Comparison of ENCODE assay signal across 24 mouse cellular contexts in the genomic region with DNA sequence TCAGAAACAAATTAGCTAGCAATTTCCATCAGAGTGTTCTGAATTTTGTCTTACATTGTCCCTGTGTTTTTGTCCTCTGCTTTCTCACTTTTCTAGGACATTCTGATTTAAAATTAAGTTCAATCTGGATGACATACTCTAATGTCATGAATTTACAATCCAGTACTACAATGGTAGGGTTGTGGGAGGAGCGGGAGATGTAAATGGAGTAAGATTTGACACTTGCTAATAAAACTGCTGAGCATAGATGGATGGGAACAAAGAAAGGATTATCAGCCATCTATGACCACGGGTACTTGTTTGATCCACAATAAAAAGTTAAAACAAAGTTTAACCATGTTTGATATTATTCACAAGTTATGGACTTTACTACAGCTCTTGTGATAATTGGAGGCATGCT.
DNase-seq lines count a peak whose midpoint lies in the region; ATAC-seq and TF ChIP-seq lines count a peak whose summit lies in the region.
"Had no signal": no experiment of that assay in that cellular context is flagged by ENCODE, and none has a peak within 500 bp of the region (broad histone marks: within the 10 kb centered on the region; RNA-seq: fewer than 3 reads in every experiment).

No protein-coding gene starts in this region.

- H3K4me3 ChIP-seq in forebrain, embryonic 13.5 days = no peak overlapping the region
- H3K4me3 ChIP-seq in forebrain, embryonic 12.5 days (replicated peaks) = no peak overlapping the region
- no peak overlapping the region for H3K4me3 ChIP-seq in forebrain, embryonic 16.5 days (replicated peaks; ENCODE audit: low read length)
- H3K4me3 ChIP-seq in forebrain, embryonic 15.5 days = no peak overlapping the region
- H3K4me3 ChIP-seq: embryonic facial prominence, embryonic 13.5 days; embryonic facial prominence, embryonic 15.5 days; erythroblast, embryonic 14.5 days had no signal

- no peaks in the 10 kb centered on the region for H3K4me1 ChIP-seq in forebrain, embryonic 13.5 days
- H3K4me1 ChIP-seq in forebrain, embryonic 12.5 days = no peaks in the 10 kb centered on the region
- no peaks in the 10 kb centered on the region for H3K4me1 ChIP-seq in forebrain, embryonic 16.5 days (replicated peaks; ENCODE audit: control insufficient read depth, insufficient read depth, low read length)
- no peaks in the 10 kb centered on the region for H3K4me1 ChIP-seq in forebrain, embryonic 15.5 days
- H3K4me1 ChIP-seq: embryonic facial prominence, embryonic 13.5 days; embryonic facial prominence, embryonic 15.5 days had no signal

- TF ChIP-seq POLR2A in brain, embryonic 14.5 days (IDR thresholded peaks at IDR 0.05; ENCODE audit: borderline replicate concordance, extremely low read depth, insufficient read depth, insufficient read length, poor library complexity, severe bottlenecking) = no peak

- H3K27ac ChIP-seq in forebrain, embryonic 13.5 days = no peak overlapping the region
- no peak overlapping the region for H3K27ac ChIP-seq in forebrain, embryonic 12.5 days
- no peak overlapping the region for H3K27ac ChIP-seq in forebrain, embryonic 16.5 days (ENCODE audit: low read length)
- H3K27ac ChIP-seq in forebrain, embryonic 15.5 days (replicated peaks) = no peak overlapping the region
- H3K27ac ChIP-seq: embryonic facial prominence, embryonic 13.5 days; embryonic facial prominence, embryonic 15.5 days had no signal

- H3K9me3 ChIP-seq in forebrain, embryonic 13.5 days (replicated peaks) = no peaks in the 10 kb centered on the region
- no peaks in the 10 kb centered on the region for H3K9me3 ChIP-seq in forebrain, embryonic 12.5 days
- no peaks in the 10 kb centered on the region for H3K9me3 ChIP-seq in forebrain, embryonic 16.5 days (ENCODE audit: control insufficient read depth, low read length)
- H3K9me3 ChIP-seq in forebrain, embryonic 15.5 days = no peaks in the 10 kb centered on the region
- H3K9me3 ChIP-seq: embryonic facial prominence, embryonic 13.5 days; embryonic facial prominence, embryonic 15.5 days; G1E had no signal

- H3K27me3 ChIP-seq in forebrain, embryonic 13.5 days = no peaks in the 10 kb centered on the region
- no peaks in the 10 kb centered on the region for H3K27me3 ChIP-seq in forebrain, embryonic 12.5 days
- H3K27me3 ChIP-seq in forebrain, embryonic 16.5 days (replicated peaks; ENCODE audit: control insufficient read depth, insufficient read depth, low read length) = no peaks in the 10 kb centered on the region
- H3K27me3 ChIP-seq in forebrain, embryonic 15.5 days = no peaks in the 10 kb centered on the region
- H3K27me3 ChIP-seq: CH12.LX; embryonic facial prominence, embryonic 13.5 days; embryonic facial prominence, embryonic 15.5 days had no signal

- peak; percentile 45; the same call in 1 of the 2 replicates for ATAC-seq in forebrain, embryonic 13.5 days
- ATAC-seq in forebrain, embryonic 12.5 days (ENCODE audit: low FRiP score) = no peak
- ATAC-seq in forebrain, embryonic 16.5 days = 0 out of 2 replicates have a peak, but pooled peaks have one; percentile 54
- ATAC-seq in forebrain, embryonic 15.5 days (replicated peaks) = no peak
- ATAC-seq: activated CD4-positive, CD25-positive, alpha-beta regulatory T cell, adult 4 months; CD4-positive, CD25-positive, alpha-beta regulatory T cell, adult 4 months; Patski had no signal

- no peak for TF ChIP-seq CTCF in brain, embryonic 14.5 days (IDR thresholded peaks at IDR 0.05; ENCODE audit: borderline replicate concordance, extremely low read depth, insufficient read depth, insufficient read length)

- no peaks in the 10 kb centered on the region for H3K36me3 ChIP-seq in forebrain, embryonic 13.5 days (ENCODE audit: poor library complexity, severe bottlenecking)
- H3K36me3 ChIP-seq in forebrain, embryonic 12.5 days (replicated peaks) = no peaks in the 10 kb centered on the region
- H3K36me3 ChIP-seq in forebrain, embryonic 16.5 days (ENCODE audit: control insufficient read depth, insufficient read depth) = no peaks in the 10 kb centered on the region
- no peaks in the 10 kb centered on the region for H3K36me3 ChIP-seq in forebrain, embryonic 15.5 days
- H3K36me3 ChIP-seq: embryonic facial prominence, embryonic 13.5 days; embryonic facial prominence, embryonic 15.5 days; G1E had no signal

- no peak overlapping the region for H3K9ac ChIP-seq in forebrain, embryonic 13.5 days
- H3K9ac ChIP-seq in forebrain, embryonic 12.5 days = no peak overlapping the region
- H3K9ac ChIP-seq in forebrain, embryonic 16.5 days (replicated peaks; ENCODE audit: low read depth, low read length) = no peak overlapping the region
- H3K9ac ChIP-seq in forebrain, embryonic 15.5 days (replicated peaks) = no peak overlapping the region
- H3K9ac ChIP-seq: embryonic facial prominence, embryonic 13.5 days; embryonic facial prominence, embryonic 15.5 days had no signal

- 64% methylated on average over 2 of the region's 2 CpGs for WGBS in forebrain, embryonic 13.5 days
- 59% methylated on average over 2 of the region's 2 CpGs for WGBS in forebrain, embryonic 12.5 days
- 59% methylated on average over 2 of the region's 2 CpGs for WGBS in forebrain, embryonic 16.5 days
- WGBS in forebrain, embryonic 15.5 days = 47% methylated on average over 2 of the region's 2 CpGs

- peak; percentile 29 for DNase-seq in brain, embryonic 14.5 days (ENCODE audit: low read depth)
- DNase-seq: adrenal gland, adult 8-10 months; adrenal gland, postnatal 14 days; adrenal gland, postnatal 36 days; B cell, adult 2 months; cerebellum, adult 11 months; cerebellum, adult 18-20 months; cerebellum, adult 8-10 months; cerebellum, adult 9-11 months; cerebellum, postnatal 14 days; cerebellum, postnatal 36 days; embryo, embryonic 11 days had no signal

- H3K4me2 ChIP-seq in forebrain, embryonic 13.5 days = no peak overlapping the region
- H3K4me2 ChIP-seq in forebrain, embryonic 12.5 days = no peak overlapping the region
- H3K4me2 ChIP-seq in forebrain, embryonic 16.5 days (ENCODE audit: low read length) = no peak overlapping the region
- H3K4me2 ChIP-seq in forebrain, embryonic 15.5 days (replicated peaks) = no peak overlapping the region
- H3K4me2 ChIP-seq: embryonic facial prominence, embryonic 13.5 days; embryonic facial prominence, embryonic 15.5 days had no signal

Comparison
In these comparisons a context has a peak if more than half of its experiments do, and no peak if none do; other contexts are left out.
1. ATAC-seq: peak in forebrain, embryonic 13.5 days (single experiment) and forebrain, embryonic 16.5 days (single experiment); none in forebrain, embryonic 12.5 days (single experiment) and forebrain, embryonic 15.5 days (single experiment).